Mouse (Mus musculus): ENCODE measurements around the gene Dtd2.

Gene Dtd2

GRCm38 (mm10) chr12:51995738-51996536 is 10.4 kb downstream of the Dtd2 start:
- in situ Hi-C loops (cut with MboI; ENCODE audit: low pct_unique_long_range_greater_than_20kb in 1 of 2, low sequenced_read_pairs in 2 of 2, unreplicated experiment in 1 of 2): no loop called here

GRCm38 (mm10) chr12:51990629-51991028 is 15.7 kb downstream of the Dtd2 start:
- in situ Hi-C loops (cut with MboI; ENCODE audit: low pct_unique_long_range_greater_than_20kb in 1 of 2, low sequenced_read_pairs in 2 of 2, unreplicated experiment in 1 of 2): no loop called here

GRCm38 (mm10) chr12:51988536-51988935 is 17.8 kb downstream of the Dtd2 start:
- in situ Hi-C loops (cut with MboI; ENCODE audit: low pct_unique_long_range_greater_than_20kb in 1 of 2, low sequenced_read_pairs in 2 of 2, unreplicated experiment in 1 of 2): no loop called here

GRCm38 (mm10) chr12:51985826-51986225 is 20.5 kb downstream of the Dtd2 start:
- in situ Hi-C loops (cut with MboI; ENCODE audit: low pct_unique_long_range_greater_than_20kb in 1 of 2, low sequenced_read_pairs in 2 of 2, unreplicated experiment in 1 of 2): no loop called here

- in situ Hi-C loops (cut with MboI; ENCODE audit: low pct_unique_long_range_greater_than_20kb in 1 of 2, low sequenced_read_pairs in 2 of 2, unreplicated experiment in 1 of 2): no loop called here
Observed at GRCm38 (mm10) chr12:51985163-51985748, 21.0 kb downstream of the Dtd2 start.

- in situ Hi-C loops (cut with MboI; ENCODE audit: low pct_unique_long_range_greater_than_20kb in 1 of 2, low sequenced_read_pairs in 2 of 2, unreplicated experiment in 1 of 2): no loop called here
Observed at GRCm38 (mm10) chr12:51983625-51984024, 22.7 kb downstream of the Dtd2 start.

- in situ Hi-C loops (cut with MboI; ENCODE audit: low pct_unique_long_range_greater_than_20kb in 1 of 2, low sequenced_read_pairs in 2 of 2, unreplicated experiment in 1 of 2): no loop called here
Observed at GRCm38 (mm10) chr12:51976531-51976930, 29.8 kb downstream of the Dtd2 start.

- in situ Hi-C loops (cut with MboI; ENCODE audit: low pct_unique_long_range_greater_than_20kb in 1 of 2, low sequenced_read_pairs in 2 of 2, unreplicated experiment in 1 of 2): no loop called here
Observed at GRCm38 (mm10) chr12:51974381-51974780, 31.9 kb downstream of the Dtd2 start.

GRCm38 (mm10) chr12:51972269-51973065 is 33.8 kb downstream of the Dtd2 start:
- in situ Hi-C loops (cut with MboI; ENCODE audit: low pct_unique_long_range_greater_than_20kb in 1 of 2, low sequenced_read_pairs in 2 of 2, unreplicated experiment in 1 of 2): no loop called here

- in situ Hi-C loops (cut with MboI; ENCODE audit: low pct_unique_long_range_greater_than_20kb in 1 of 2, low sequenced_read_pairs in 2 of 2, unreplicated experiment in 1 of 2): no loop called here
Observed at GRCm38 (mm10) chr12:51971070-51971664, 35.1 kb downstream of the Dtd2 start, which contains the start of gene Heatr5a. TSS of gene Heatr5a (minus strand) at chr12:51971321.

GRCm38 (mm10) chr12:51970352-51971069 is 35.8 kb downstream of the Dtd2 start:
- in situ Hi-C loops (cut with MboI; ENCODE audit: low pct_unique_long_range_greater_than_20kb in 1 of 2, low sequenced_read_pairs in 2 of 2, unreplicated experiment in 1 of 2): no loop called here

GRCm38 (mm10) chr12:51969876-51970275 is 36.4 kb downstream of the Dtd2 start:
- in situ Hi-C loops (cut with MboI; ENCODE audit: low pct_unique_long_range_greater_than_20kb in 1 of 2, low sequenced_read_pairs in 2 of 2, unreplicated experiment in 1 of 2): no loop called here

GRCm38 (mm10) chr12:51969092-51969491 is 37.2 kb downstream of the Dtd2 start:
- in situ Hi-C loops (cut with MboI; ENCODE audit: low pct_unique_long_range_greater_than_20kb in 1 of 2, low sequenced_read_pairs in 2 of 2, unreplicated experiment in 1 of 2): no loop called here

GRCm38 (mm10) chr12:51967915-51968595 is 38.2 kb downstream of the Dtd2 start:
- in situ Hi-C loops (cut with MboI; ENCODE audit: low pct_unique_long_range_greater_than_20kb in 1 of 2, low sequenced_read_pairs in 2 of 2, unreplicated experiment in 1 of 2): no loop called here

- in situ Hi-C loops (cut with MboI; ENCODE audit: low pct_unique_long_range_greater_than_20kb in 1 of 2, low sequenced_read_pairs in 2 of 2, unreplicated experiment in 1 of 2): no loop called here
Observed at GRCm38 (mm10) chr12:51957626-51958025, 48.7 kb downstream of the Dtd2 start.

- in situ Hi-C loops (cut with MboI; ENCODE audit: low pct_unique_long_range_greater_than_20kb in 1 of 2, low sequenced_read_pairs in 2 of 2, unreplicated experiment in 1 of 2): no loop called here
Observed at GRCm38 (mm10) chr12:51952309-51952708, 54.0 kb downstream of the Dtd2 start.

- in situ Hi-C loops (cut with MboI; ENCODE audit: low pct_unique_long_range_greater_than_20kb in 1 of 2, low sequenced_read_pairs in 2 of 2, unreplicated experiment in 1 of 2): no loop called here
Observed at GRCm38 (mm10) chr12:51947498-51947945, 58.8 kb downstream of the Dtd2 start.

- in situ Hi-C loops (cut with MboI; ENCODE audit: low pct_unique_long_range_greater_than_20kb in 1 of 2, low sequenced_read_pairs in 2 of 2, unreplicated experiment in 1 of 2): no loop called here
Observed at GRCm38 (mm10) chr12:51945331-51945730, 61.0 kb downstream of the Dtd2 start.
